Mouse (Mus musculus): ENCODE data around the gene Fnbp1.

Gene Fnbp1

DNA sequence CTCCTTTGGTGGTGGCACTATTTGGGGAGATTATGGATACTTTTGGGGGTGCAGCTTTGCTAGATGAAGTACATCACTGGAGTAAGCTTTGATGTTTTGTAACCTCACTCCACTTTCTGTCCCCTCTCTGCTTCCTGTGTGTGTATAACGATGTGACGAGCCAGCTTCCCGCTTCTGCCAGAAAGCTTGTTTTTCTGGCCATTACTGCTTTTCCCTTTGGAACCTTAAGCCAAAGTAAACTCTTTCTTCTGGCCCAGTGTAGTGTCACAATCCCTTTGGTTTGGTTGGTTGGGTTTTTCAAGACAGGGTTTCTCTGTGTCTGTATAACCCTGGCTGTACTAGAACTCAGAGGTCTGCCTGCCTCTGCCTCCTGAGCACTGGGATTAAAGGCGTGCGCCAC, 19.0 kb downstream of the Fnbp1 start:
- no peak for DNase-seq

DNA sequence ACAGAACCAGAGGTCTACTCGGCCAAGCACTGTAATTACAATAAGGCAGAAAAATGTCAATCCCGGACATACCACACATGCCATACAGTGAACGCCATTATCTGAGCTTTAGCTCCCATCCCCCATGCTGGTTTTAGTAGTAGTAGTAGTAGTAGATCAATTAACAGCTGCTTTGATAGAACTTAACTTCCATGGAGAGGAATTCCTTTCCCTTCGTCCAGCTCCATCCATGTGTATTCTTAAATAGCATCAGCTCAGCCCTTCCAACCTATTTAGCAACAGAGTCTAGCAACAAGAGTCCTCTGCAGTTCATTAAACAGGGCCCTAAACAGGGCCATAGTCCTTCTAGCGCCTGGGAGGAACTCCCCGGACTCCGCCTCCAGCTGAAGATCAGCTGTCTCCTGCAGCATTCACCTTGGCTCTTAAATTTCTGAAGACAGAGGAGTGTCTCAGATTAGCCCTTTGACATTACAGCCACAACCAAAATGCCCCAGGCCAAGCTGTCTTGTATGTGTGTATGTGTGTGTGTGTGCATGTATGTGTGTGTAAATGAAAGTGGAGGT, 20.6 kb downstream of the Fnbp1 start:
- DNase-seq = no peak

DNA sequence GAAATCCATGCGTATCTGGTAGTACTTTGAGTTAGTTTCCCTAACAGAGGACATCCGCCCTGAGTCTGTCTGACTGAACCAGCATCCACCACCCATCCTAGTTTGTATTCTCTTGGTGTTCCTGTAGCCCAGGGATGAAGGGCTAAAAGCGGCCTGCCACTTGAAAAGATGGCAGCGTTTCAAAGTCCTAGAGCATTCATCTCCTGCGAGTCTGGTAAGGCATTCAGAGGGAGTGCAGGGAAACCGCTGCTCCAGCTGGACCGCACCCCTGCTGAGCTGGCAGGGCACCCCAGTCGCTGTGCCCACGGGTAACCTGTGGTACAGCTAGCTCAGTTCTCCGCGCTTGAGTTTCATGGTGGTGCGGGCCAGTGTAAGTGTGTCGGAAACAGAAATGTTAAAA, 22.0 kb downstream of the Fnbp1 start:
- DNase-seq = no peak

DNA sequence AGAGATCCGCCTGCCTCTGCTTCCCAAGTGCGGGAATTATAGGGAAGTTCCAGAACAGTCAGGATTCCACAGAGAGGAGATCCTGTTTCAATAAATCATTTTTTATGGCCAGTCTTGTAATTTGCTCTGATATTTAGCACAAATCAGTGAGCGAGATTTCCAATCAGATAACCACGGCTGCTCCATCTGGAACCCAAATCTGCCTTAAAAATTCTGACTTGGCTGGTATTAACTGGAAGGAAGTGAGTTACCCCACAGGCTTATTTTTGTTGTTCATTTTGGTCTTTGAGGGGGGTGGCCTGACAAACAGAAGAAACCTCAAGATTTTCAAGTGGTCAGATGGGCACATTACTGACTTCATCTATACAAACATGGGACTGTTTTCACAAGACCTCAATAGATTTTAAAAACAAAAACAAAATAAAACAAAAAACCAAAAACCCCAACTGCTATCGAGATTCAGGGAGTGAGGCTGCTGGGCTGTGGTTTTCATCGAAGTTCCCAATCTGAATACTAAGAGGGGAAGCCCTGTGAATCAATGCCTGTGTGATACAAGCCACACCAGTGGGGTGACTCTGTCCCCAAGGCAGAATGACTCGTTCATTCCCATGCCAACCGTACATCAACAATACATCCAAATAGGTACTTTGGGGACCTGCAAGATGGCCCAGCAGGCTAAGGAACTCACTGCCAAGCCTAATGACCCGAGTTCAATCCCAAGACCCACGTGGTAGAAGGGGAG, 23.0 kb downstream of the Fnbp1 start:
- DNase-seq = no peak

DNA sequence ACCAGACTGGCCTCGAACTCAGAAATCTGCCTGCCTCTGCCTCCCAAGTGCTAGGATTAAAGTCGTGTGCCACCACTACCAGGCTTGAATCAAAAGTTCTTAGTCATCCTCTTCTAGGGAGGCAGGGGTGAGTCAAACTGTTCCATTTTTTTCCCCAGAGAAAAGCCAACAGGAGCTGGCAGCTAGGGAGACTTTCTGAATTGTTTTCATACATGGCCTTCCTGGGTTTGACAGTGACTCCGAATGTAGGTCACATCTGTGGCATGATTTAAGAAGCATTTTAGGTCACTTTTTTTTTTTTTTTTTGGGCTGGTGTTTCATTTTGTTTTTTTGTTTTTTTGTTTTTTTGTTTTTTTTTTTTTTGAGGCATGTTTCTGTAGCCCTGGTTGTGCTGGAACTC, 23.6 kb downstream of the Fnbp1 start:
- DNase-seq = no peak

DNA sequence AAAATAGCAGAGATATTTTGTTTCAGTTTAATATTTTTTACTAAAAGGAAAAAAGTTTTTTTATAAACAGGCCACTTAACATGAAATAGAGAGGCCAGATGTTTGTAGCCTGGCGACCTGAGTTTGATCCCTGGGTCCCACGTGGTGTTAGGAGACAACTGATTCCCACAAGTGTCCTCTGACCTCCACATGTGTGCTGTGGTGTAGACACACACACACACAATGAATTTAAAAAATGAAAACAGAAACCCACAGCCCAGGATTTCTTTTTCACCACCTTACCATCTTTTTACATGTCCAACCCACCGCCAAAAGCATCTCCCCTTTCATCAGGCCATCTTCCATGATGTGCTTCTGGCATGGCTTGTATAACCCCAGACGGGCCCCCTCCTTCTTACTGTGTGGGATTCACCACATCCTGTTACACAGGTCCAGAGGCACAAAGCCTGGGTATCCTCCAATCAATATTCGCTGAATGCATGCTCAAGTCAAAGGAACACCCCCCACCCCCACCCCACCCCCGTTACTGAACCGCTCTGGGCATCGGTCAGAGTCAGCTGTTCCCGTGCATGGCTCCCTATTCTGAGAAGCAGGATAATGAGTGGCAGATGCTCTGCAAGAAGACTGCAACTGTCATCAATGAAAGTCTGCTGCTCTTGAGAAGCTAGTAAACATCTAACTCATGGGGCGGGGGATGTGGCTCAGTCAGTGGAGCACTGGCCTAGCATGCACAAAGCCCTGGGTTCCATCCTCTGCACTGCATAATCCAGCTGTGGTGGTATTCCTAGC, 25.7 kb downstream of the Fnbp1 start:
- no peak for DNase-seq

DNA sequence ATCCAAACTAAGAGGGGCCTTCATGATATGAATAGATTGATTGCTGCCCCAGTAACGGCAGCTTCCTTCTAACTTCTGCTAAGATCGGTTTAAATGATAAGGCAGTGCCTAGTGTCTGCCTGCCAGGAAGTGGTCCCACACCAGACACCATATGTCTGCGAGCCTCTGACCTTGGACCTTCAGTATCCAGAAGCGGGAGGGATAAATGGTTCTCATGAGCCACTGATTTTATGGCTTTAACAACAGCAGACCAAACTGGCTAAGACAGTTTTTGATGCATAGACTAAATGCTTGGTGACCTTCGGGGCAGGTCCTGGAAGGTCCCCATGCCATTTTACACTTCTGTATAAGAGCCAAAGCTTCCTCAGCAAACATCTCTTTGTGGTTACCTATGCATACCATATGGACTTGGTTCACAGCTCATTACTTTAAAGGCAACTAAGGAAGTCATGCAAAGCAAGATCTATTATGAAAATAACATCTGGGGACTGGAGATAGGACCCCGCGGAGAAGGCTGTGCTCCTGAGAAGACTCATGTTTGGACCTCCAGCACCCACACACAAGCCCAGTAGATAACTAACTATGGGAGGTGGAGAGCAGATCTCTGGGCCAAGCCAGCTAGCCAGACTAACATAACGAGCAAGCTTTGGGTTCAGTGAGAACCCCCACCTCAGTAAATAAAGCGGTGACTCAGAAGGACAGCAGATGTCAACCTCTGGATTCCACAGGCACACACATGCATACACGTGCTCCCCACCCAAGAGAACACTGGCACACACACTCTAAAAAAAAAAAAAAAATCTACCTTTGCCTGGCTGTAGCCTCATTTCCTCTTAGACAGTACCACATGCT, 26.5 kb downstream of the Fnbp1 start:
- no peak for DNase-seq

DNA sequence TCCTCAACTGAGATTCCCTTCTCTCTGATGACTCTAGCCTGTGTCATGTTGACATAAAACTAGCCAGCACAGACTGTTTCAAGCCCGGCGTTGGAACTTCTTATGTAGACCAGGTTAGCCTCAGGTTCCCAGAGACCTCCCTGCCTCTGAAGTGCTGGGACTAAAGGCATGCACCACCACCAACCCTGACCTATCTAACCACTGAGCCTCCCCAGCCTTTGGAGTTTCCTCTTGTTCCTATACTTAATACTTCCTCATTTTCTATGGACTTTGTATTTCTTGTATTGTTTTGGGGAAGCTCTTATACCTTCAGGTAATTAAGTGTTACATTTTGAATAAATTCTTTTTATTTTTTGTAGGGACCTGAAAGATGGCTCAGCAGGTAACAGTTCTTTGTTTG, 27.6 kb downstream of the Fnbp1 start:
- DNase-seq = no peak

DNA sequence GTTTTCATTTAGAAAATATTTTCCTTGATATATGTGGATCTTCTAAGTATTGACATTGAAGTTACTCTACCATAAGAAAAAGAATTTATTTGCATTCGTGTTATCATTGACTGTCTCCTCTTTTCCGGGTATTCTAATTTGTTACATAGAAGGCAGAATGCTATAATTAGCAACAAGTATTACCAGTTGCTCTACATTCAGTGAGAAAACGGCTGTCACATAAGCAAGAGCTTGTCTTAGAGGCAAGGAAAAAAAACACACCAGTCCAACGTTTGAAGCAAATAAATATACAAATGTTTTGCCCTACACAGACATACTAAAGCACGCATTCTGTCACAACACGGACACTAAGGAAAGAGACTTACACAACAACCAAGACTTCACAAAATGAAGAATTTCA, 30.1 kb downstream of the Fnbp1 start:
- no peak for DNase-seq

DNA sequence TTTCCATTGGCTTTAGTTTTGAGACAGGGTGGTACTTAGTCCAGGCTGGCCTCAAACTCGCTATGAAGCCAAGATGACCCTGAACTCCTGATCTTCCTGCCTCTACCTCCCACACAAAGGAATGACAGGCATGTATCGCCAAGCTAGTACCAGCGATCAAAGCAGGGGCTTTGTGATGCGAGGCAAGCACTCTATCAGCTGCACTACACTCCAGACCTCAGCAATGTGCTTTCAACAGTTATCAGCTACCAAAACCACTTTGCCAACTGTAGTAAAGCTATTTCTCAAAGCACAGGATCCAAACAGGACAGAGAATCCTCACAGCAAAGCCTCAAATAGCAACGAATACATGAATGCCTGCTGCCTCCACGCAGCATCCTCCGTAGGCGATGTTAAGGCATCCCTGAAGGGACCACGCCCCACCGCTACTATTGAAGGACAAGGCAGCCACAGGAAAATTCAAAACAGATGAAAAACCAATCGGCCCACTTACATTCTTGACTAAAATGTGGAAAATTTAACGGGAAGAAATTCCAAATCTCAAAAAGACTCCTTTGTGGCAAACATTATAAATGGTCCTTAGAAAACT, 31.8 kb downstream of the Fnbp1 start:
- DNase-seq = no peak

DNA sequence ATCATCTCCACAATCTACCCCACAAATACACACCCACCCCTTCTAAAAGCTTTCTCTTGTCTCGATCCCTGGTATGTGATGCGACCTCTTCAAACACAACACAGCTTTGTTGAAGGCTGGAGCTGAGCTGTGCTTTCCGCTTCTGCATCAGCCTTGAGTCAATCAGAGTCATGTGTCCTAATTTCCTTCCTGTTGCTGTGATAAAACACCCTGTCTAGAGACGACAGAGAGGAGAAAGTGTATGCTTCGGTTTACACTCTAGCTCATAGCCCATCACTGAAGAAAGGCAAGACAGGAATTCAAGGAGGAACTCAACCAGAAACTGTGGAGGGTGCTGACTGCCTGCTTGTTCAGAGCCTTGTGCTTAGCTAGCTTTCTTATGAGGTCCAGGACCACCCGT, 33.6 kb downstream of the Fnbp1 start:
- DNase-seq = no peak

DNA sequence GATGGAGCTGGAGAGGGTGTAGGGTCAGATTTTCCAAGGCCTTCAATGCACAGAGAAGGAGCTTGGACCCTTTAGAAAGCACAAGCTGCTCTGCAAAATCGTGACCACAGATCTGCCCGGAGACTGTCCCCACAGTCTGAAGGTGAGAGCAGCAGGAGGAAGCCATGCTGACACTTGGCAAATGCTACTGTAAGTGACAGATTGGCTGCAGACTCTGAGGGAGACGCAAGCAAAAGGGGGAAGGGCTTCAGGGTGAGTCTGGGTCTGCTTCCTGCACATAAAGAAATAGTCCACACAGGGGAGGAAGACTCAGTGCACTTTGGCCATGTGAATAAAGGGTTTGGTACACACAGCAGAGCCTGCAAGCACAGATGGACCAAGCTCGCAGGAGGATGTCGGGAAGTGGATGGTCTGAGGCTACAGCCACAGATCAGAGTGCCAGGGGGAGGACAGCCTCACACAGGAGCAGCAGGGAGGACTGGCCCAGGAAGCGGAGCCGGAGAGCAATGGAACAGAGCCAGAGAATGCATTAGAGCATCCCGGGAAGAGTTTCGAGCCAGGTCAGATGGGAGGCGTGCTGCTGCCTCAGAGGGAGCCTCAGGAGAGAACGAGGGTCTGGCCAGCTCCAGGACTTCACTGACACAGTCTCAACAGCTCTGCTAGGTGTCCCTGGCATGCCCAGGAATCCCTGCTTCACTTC, 35.0 kb downstream of the Fnbp1 start:
- no peak for DNase-seq

DNA sequence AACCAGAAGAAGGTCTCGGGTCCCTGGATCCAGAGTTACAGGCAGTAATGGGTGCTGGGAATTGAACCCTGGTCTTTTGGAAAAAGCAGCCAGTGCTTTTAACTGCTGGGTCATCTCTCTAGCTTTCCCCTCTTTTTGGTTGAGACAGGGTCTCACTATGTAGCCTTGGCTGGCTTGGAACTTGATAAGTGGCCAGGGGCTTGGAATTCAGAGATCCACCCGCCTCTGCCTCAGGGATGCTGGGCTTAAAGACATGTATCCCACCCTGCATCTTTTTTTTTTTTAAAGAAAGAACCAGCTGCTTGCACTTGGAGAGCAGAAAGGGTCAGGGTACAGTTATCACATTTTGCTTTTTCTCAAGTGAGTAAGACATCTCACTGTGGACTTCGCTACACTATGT, 35.8 kb downstream of the Fnbp1 start:
- no peak for DNase-seq

DNA sequence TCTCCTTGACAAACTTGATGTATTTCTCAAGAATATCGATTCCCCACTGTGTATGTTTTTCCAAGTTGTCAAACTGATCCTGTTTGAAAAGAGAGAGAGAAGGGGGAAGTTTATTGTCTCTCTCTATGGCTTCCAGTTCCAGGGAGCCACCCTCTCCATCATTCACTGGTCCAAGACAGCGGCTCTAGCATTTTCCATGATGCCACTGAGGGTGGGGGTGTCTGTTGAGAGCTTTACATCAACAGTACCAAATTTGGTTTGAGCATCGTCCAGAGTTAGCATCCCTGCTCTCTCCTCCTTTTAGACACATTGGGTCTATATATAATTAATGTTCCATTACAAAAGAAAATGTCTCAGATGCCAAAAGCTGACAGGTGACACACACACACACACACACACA, 36.5 kb downstream of the Fnbp1 start:
- no peak for DNase-seq

DNA sequence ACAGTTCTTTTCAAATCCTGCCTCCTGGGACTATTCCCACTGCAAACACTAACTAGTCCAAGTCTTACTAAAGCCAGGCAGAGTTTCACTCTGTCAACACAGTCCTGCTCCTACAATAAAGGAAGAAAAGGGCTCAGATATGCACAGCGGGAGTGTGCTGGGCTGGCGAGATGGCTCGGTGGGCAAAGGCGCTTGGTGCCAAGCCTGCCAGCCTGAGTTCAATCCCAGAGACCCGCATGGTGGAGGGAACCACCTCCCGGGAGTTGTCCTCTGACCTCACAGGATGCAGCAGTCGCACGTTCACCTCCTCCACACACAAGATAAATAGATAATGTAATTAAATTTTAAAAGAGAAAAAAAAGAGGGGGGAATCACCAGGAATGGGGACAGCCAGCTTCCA, 38.5 kb downstream of the Fnbp1 start:
- no peak for DNase-seq

DNA sequence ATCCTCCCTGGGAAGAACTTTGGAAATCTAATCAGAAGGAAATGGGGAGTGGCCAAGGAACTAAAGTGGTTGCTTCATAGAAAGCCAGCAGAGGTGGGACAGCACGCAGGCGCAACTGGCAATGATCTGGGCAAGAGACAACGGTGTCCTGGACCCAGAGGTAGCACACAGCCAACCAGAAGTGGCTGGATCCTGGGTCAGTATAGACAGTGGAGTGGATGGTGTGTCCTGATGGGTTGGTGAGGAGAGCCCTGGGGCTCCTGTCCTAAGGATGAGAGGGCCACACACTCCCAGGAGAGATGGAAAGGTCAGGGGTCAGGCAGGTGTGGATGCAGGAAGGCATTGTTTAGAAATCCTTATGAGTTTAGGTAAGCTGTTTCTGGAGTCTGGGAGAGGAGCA, 40.5 kb downstream of the Fnbp1 start:
- no peak for DNase-seq

DNA sequence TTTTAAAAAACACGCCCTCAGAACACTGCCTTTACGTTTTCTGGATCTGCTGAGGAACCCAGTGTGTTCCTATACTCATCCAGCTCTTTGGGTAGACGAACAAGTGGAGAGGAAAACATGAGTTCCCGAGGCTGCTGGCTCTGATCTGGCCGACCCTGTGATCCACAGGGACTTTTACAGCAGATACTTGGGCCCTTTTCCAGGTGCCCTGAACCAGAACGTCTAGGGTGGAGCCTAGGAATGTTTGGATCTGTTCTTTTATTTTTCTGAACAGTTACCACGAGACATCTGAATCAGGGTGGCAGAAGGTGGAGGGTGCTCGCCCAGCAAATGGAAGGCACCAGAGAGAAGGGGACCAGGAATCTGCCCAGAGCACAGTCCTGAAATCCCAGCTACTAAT, 42.7 kb downstream of the Fnbp1 start:
- no peak for DNase-seq

DNA sequence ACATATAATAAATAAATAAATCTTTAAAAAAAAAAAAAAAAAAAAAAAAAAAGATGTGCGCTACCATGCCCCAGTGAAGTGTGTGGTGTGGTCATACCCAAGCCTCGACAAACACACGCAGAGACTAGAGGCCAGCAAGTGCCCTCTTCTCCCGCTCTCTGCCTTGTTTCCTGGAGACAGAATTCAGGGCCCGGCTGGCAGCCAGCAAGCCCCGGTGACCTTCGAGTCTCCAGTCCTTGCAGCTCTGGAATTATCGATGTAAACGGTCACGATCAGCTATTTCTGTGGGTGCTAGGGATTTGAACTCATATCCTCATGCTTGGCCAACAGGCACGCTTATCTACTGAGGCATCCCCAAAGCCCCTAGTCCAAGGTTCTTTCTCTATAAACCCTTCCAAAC, 43.2 kb downstream of the Fnbp1 start:
- DNase-seq = no peak

DNA sequence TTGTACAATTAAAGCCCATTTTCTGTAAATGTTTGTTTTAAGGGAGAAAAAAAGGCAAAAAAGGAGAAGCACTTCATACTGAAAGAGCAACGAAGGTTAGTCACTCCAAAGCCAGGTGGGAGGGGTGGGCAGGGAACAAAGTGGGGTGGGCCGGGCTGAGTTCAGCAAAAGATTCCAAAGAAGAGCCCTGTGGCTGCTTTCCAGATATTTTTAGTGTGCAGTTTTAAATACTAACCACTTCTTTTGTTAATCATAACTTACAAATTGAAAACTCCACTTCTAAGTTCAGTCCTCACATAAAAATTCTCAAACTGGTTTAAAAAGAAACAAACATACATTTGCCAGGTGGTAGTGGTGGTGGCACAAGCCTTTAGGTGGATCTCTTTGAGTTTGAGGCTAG, 44.5 kb downstream of the Fnbp1 start:
- no peak for DNase-seq

DNA sequence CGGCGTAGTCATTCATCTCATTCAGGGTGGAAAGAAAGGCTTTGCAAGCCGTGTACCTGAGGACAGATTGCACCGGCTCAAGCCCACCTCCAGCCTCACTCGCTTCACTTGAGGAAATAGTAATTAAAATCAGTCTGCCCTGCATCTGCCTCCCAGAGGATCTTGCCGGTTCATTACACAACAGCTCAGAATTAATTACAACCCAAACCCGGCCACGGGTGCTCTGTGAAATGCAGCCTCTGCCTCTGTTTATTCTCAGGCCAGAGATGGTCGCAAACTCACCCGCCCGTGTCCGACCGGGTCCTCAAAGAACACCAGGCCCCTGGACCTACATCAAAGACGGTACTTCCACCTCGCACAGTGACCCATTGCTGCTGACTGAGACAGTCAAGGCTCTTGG, 45.7 kb downstream of the Fnbp1 start:
- no peak for DNase-seq

DNA sequence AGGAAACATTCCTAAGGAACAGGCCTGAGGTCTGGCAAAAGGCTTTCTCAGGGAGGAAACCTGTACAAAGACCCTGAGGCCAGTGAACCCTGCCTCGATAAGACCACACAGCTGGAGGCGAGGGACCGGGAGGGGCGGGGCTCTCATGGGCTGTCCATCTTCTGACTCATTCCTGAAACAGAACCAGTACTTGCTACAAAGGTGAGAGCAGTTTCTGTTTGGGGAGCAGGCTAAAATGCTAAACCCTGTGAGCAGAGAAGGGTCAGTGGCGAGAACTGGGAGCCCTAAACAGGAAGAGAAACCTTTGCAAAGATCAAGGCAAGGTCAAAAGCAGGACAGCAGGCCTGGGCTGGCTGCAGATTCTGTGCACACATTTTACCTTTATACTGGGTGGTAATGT, 47.2 kb downstream of the Fnbp1 start:
- no peak for DNase-seq

DNA sequence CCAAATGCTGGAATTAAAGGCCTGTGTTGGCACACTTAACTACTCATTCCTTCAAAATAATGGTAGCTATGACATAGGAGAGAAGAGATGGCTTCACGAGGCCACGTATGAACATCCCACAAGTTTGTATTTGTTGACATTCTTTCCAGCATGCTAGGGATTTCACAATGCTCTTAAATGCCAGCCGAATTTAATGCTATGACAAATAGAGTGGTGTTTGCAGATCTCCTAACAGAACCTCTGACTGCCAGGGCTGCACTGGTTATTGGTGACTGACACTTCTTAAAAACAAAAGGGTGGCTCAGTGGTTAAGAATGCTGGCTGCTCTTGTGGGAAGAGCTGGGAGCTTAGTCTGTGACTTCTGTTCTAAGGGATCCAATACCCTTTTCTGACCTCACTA, 48.9 kb downstream of the Fnbp1 start:
- DNase-seq = no peak

Measured in lung, postnatal 36 days (tissue).